Mouse (Mus musculus) cerebellum, adult 2 months (tissue): ENCODE results near the gene Tmcc2. TPM values are rescaled to one million over a fixed set of nuclear protein-coding genes. Genes with fewer than 3 reads are reported as not detected.

Experiments used
- DNase-seq, 2 experiments: peaks; one replicate each; pipeline ENCODE4 v3.0.0; 2021
- H3K27ac ChIP-seq: fragments of 200-500 bp; 2 replicates; pipeline ENCODE4 v1.5.1; 2012; ENCODE audit warnings: low read length, control low read depth, inconsistent platforms; ENCODE audit not compliant: insufficient read depth
- H3K27me3 ChIP-seq: fragments of 200-500 bp; 2 replicates; pipeline ENCODE4 v1.6.1; 2012; ENCODE audit warnings: inconsistent platforms, mild to moderate bottlenecking, low read length, moderate library complexity; ENCODE audit not compliant: control insufficient read depth, insufficient read depth
- H3K4me1 ChIP-seq: fragments of 200-500 bp; 2 replicates; pipeline ENCODE4 v1.6.1; 2011; ENCODE audit warnings: low read length; ENCODE audit not compliant: control insufficient read depth, insufficient read depth
- H3K4me3 ChIP-seq: fragments of 200-500 bp; replicated peaks from 2 replicates; pipeline ENCODE3; 2011; ENCODE audit warnings: mild to moderate bottlenecking, low read depth, low read length, control low read depth; ENCODE audit not compliant: insufficient read depth
- CTCF ChIP-seq: fragments of 200-500 bp; IDR thresholded peaks from 2 replicates; pipeline ENCODE4 v1.5.1; 2011; ENCODE audit warnings: low read depth, mild to moderate bottlenecking, control low read depth, low read length, moderate library complexity, borderline replicate concordance; ENCODE audit not compliant: insufficient read depth
- POLR2A ChIP-seq: fragments of 200-500 bp; IDR thresholded peaks from 2 replicates; pipeline ENCODE4 v1.6.1; 2011; ENCODE audit warnings: low read length, control low read depth, borderline replicate concordance; ENCODE audit not compliant: insufficient read depth
- WGBS: fragments of 180-500 bp; shearing (Covaris S2); methylation state at CpG from one replicate; pipeline ENCODE4 v1.1.7; 2018; 5-methylcytosine and 5-hydroxymethylcytosine counted together
- polyA plus RNA-seq: library from polyadenylated mRNA; depleted of rRNA; stranded (reverse); fragments of >200 nt; gene quantifications from 2 replicates; pipeline ENCODE4 v1.2.3, GENCODE M21; 2012

Tmcc2 gene
- polyA plus RNA-seq, 1 experiment, result 157 TPM

DNA sequence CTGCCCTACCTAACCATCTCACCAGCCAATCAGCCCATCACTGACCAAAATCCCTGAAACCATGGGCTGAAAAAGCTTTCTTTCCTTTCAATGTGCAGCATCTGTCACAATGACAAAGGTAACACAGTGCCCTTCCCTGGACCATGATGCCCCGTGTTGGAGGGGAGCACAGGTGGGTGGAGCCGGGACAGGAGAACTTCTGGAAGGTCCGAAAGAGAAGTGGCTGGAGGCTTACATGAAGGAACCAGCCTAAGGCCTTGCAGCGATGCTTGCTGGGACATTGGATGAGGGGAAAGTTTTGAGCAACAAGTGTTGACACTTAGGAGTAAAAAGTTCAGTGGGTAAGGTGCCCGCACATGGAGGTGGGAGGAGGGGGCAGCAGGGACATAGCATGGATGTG lies 42.7 kb downstream of the Tmcc2 start:
- Histone ChIP-seq H3K4me3 (no peak overlapping the region), H3K27ac (no peak overlapping the region), H3K4me1 (no peaks in the 10 kb centered on the region), H3K27me3 (no peaks in the 10 kb centered on the region)
- DNase-seq, result no peak
- TF ChIP-seq CTCF (no peak), POLR2A (no peak)
- WGBS, result 83% methylated on average over 5 of the region's 5 CpGs

DNA sequence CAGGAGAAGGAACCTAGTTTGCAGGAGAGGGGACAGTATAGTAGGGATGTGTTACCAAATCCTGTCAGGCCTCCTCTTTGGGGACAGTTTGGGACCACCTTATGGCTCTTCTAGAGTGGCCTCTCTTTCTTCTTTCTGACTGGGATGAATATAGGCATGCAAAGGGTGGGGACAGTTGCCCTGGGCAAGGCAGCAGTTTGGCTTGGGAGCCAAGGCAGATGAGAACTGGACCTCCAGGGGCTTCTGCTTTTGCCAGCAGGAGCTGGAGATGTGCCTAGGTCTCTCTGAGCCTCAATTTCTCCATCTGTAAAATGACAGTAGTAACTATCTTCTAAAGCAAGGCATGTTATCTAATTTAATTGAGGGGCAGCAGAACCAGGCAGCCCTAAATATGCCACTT lies 44.1 kb downstream of the Tmcc2 start:
- no peak for DNase-seq
- H3K4me3 ChIP-seq, result no peak overlapping the region
- H3K4me1 ChIP-seq, result no peaks in the 10 kb centered on the region

DNA sequence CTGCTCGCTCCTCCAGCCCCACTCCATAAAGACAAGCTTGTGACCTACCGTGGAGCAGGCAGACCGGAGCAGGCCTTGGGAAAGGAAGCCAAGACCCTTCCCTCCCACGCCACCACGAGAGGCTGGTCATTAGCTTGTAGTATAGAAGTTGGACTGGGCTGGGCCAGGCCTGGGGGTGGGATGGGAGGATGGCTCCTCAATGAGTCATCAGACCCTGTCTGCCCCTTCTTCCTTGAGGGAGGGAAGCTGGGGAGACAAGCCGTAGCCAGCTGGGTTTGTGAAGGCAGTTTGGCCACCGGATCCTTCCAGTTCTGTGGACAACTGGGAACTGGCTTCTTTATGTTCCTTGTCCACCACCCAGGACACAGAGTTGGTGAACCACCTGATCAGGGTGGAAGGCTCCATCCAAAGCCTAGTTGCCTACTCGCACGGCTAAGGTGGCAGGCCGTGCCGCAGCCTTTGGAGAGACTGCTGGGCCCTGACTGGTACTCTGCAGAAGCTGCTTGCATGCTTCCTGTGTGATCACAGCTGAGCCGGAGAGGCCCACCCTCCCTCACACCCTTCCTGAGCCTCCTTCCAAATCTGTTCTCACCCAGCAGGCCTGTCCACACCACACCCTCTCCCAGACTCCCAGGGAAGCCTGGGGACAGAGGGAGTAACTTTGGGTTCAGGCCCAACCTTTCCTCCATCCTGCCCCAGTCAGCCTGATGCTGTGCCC lies 44.8 kb downstream of the Tmcc2 start:
- WGBS, result 90% methylated on average over 12 of the region's 12 CpGs
- no peaks in the 10 kb centered on the region for H3K27me3 ChIP-seq
- H3K27ac ChIP-seq, result no peak overlapping the region
- no peak overlapping the region for H3K4me3 ChIP-seq
- TF ChIP-seq POLR2A, result no peak
- no peak for TF ChIP-seq CTCF
- no peak for DNase-seq
- no peaks in the 10 kb centered on the region for H3K4me1 ChIP-seq

More for the DNA sequence above, 44.1 kb downstream of the Tmcc2 start:
- no peak overlapping the region for H3K27ac ChIP-seq
- no peaks in the 10 kb centered on the region for H3K27me3 ChIP-seq
- TF ChIP-seq CTCF (no peak), POLR2A (no peak)

DNA sequence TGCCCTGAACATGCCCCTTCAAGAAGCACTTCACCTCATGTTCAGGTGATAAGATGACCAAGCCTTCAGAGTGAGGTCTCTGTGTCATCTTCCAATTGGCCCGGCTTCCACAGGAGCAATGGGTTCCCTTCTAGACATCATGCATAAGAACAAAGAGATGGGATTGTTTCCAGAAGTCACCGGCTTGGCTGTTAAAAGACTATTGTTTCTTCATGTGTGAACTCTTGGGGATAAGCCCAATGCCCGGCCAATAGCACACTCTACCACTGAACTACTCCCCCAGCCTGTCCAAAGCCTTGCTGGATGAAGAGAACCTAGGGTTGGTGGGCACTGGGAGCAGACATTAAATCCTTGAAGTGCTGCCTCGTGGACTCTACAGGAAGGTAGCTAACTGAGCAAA lies 45.6 kb downstream of the Tmcc2 start:
- no peak for DNase-seq

GRCm38 (mm10) chr1:132343656-132344055 lies 47.4 kb downstream of the Tmcc2 start:
- Histone ChIP-seq H3K4me3 (no peak overlapping the region), H3K27me3 (no peaks in the 10 kb centered on the region), H3K27ac (no peak overlapping the region), H3K4me1 (no peaks in the 10 kb centered on the region)
- TF ChIP-seq CTCF, result no peak
- TF ChIP-seq POLR2A, result no peak
- 91% methylated on average over 1 of the region's 1 CpGs for WGBS
- no peak for DNase-seq

More for the DNA sequence above, 45.6 kb downstream of the Tmcc2 start:
- TF ChIP-seq POLR2A (no peak), CTCF (no peak)
- Histone ChIP-seq H3K27ac (no peak overlapping the region), H3K27me3 (no peaks in the 10 kb centered on the region), H3K4me3 (no peak overlapping the region), H3K4me1 (no peaks in the 10 kb centered on the region)
- WGBS, result 80% methylated on average over 4 of the region's 4 CpGs

DNA sequence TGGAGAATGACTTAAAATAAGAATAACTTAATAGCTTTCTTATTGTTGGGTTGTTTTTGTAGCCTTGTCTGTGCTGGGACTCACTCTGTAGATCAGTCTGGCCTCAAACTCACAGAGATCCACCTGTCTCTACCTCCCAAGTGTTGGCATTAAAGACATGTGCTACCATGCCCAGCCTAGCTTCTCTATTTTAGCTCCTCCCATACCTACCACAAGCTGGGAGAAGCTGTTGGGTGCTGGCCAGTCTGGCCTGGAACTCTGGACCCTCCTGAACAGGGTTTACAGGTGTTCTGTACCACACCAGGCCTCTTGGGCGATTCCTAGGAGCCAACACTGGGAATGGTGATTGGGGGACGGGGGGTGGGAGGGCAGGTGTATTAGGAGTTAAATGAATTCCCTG lies 47.9 kb downstream of the Tmcc2 start:
- TF ChIP-seq POLR2A (no peak), CTCF (no peak)
- 97% methylated on average over 2 of the region's 2 CpGs for WGBS
- no peak for DNase-seq
- no peak overlapping the region for H3K27ac ChIP-seq
- no peaks in the 10 kb centered on the region for H3K27me3 ChIP-seq
- H3K4me3 ChIP-seq, result no peak overlapping the region
- H3K4me1 ChIP-seq, result no peaks in the 10 kb centered on the region

GRCm38 (mm10) chr1:132342518-132342917 lies 48.6 kb downstream of the Tmcc2 start:
- Histone ChIP-seq H3K4me1 (no peaks in the 10 kb centered on the region), H3K27me3 (no peaks in the 10 kb centered on the region), H3K4me3 (no peak overlapping the region), H3K27ac (no peak overlapping the region)
- no peak for DNase-seq
- 72% methylated on average over 3 of the region's 3 CpGs for WGBS
- no peak for TF ChIP-seq CTCF
- TF ChIP-seq POLR2A, result no peak

GRCm38 (mm10) chr1:132341731-132342501 lies 49.2 kb downstream of the Tmcc2 start:
- H3K27ac ChIP-seq, result no peak overlapping the region
- TF ChIP-seq CTCF, result no peak
- no peak for TF ChIP-seq POLR2A
- H3K4me1 ChIP-seq, result no peaks in the 10 kb centered on the region
- H3K4me3 ChIP-seq, result no peak overlapping the region
- WGBS, result 68% methylated on average over 5 of the region's 5 CpGs
- no peak for DNase-seq
- no peaks in the 10 kb centered on the region for H3K27me3 ChIP-seq
